Mouse (Mus musculus) c-Kit-negative CD71-positive TER-119-positive erythroid progenitor cells, embryonic 14.5 days (primary cell): ENCODE measurements around the gene Coro7.

ENCODE experiments used
- DNase-seq: peaks from one replicate; pipeline ENCODE4 v3.0.0-alpha.2; 2013; ENCODE audit warnings: low read depth, low spot score

The Coro7 gene

GRCm38 (mm10) chr16:4648416-4649023, 31.1 kb downstream of the Coro7 start:
- no peak for DNase-seq

- DNase-seq: no peak
Observed at GRCm38 (mm10) chr16:4647651-4648141, 31.9 kb downstream of the Coro7 start.

- DNase-seq: no peak
Observed at GRCm38 (mm10) chr16:4646831-4647230, 32.7 kb downstream of the Coro7 start.

- DNase-seq: no peak
Observed at GRCm38 (mm10) chr16:4645867-4646266, 33.7 kb downstream of the Coro7 start.

GRCm38 (mm10) chr16:4643670-4644419, 35.7 kb downstream of the Coro7 start:
- no peak for DNase-seq

GRCm38 (mm10) chr16:4642937-4643336, 36.6 kb downstream of the Coro7 start:
- DNase-seq: no peak

- DNase-seq: no peak
Observed at GRCm38 (mm10) chr16:4642190-4642589, 37.4 kb downstream of the Coro7 start.

- no peak for DNase-seq
Observed at GRCm38 (mm10) chr16:4641119-4641838, 38.3 kb downstream of the Coro7 start.

GRCm38 (mm10) chr16:4640267-4641005, 39.1 kb downstream of the Coro7 start:
- DNase-seq: no peak

- peak; percentile 70 for DNase-seq
Observed at GRCm38 (mm10) chr16:4639831-4640237, 39.7 kb downstream of the Coro7 start, which contains the start of the genes Vasn and Dnaja3. TSS of gene Vasn (plus strand) at chr16:4639941. TSS of gene Dnaja3 (plus strand) at chr16:4639989.

- DNase-seq: no peak
Observed at GRCm38 (mm10) chr16:4638891-4639390, 40.6 kb downstream of the Coro7 start.

GRCm38 (mm10) chr16:4635760-4636159, 43.8 kb downstream of the Coro7 start:
- no peak for DNase-seq

- no peak for DNase-seq
Observed at GRCm38 (mm10) chr16:4634681-4635080, 44.9 kb downstream of the Coro7 start.

GRCm38 (mm10) chr16:4633661-4634060, 45.9 kb downstream of the Coro7 start:
- DNase-seq: no peak

- DNase-seq: no peak
Observed at GRCm38 (mm10) chr16:4632050-4632449, 47.5 kb downstream of the Coro7 start.

GRCm38 (mm10) chr16:4629950-4630349, 49.6 kb downstream of the Coro7 start:
- peak; percentile 57 for DNase-seq

- DNase-seq: no peak
Observed at GRCm38 (mm10) chr16:4628898-4629419, 50.6 kb downstream of the Coro7 start.

- no peak for DNase-seq
Observed at GRCm38 (mm10) chr16:4627105-4627504, 52.5 kb downstream of the Coro7 start.

- peak; percentile 80 for DNase-seq
Observed at GRCm38 (mm10) chr16:4624481-4625110, 55.0 kb downstream of the Coro7 start, which contains the start of gene Pam16. TSS of gene Pam16 (minus strand) at chr16:4624988.

- peak; percentile 15 for DNase-seq
Observed at GRCm38 (mm10) chr16:4624074-4624473, 55.5 kb downstream of the Coro7 start.

- no peak for DNase-seq
Observed at GRCm38 (mm10) chr16:4616829-4617228, 62.7 kb downstream of the Coro7 start.
